Mouse (Mus musculus): ENCODE results near the gene Tceal3. TPM values are rescaled to one million over a fixed set of nuclear protein-coding genes. Genes with fewer than 3 reads are reported as not detected.

Tceal3 gene
- 1.1 TPM for total RNA-seq (2023)

GRCm38 (mm10) chrX:136590199-136590896 is at the start of gene Tceal3:
Gene Tceal3 (plus strand): TSS chrX:136590842.

GRCm38 (mm10) chrX:136543956-136544355 is 46.7 kb upstream of the Tceal3 start, which contains the start of gene Kir3dl2:
Gene Kir3dl2 (minus strand): TSS chrX:136544056.

DNA sequence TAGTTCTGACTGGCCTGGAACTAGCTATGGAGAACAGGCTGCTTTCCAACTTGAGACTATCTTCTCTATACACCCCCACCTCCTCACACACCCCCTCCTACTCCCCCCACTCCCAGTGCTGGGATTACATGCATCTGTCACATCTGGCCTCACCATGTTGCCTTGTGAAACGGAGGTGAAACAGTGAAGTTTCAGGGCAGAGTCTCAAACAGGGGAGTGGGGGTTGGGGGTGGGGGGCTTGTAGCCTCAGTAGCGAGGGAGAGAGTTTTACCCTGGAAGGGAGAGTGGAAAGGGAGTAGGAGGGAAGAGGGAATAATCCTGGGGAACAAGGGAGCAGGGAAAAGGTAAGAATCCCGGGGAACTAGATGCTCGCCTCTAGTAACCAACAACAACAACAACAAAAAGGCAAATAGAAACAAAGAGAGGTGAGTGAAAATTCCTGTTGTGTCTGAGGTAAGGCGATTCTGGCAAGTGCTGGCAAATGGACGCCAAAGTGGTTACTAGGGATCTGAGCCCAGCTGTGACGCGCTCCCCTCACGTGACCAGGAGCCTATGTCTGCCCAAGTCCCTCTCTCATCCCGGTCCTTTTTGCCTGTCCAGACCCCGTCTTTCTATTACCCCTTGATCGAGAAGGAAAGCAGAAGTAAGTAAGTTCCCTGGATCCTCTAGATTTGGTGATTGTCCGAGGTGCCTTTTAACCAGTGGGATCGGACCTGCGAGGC is 117.0 kb downstream of the Tceal3 start, which contains the start of gene Tceal1:
TSS of gene Tceal1 (plus strand) at position 537 of the 722 bp plus-strand sequence.

Other genes starting within 250 kb of the Tceal3 start
- gene Kir3dl1, start 72.8 kb upstream of the Tceal3 start, total RNA-seq (2023) = not detected
- not detected for gene Kir3dl2, start 46.8 kb upstream of the Tceal3 start, total RNA-seq (2023)
- not detected for gene Tceal1, start 117.1 kb downstream of the Tceal3 start, total RNA-seq (2023)
- gene Morf4l2, start 152.8 kb downstream of the Tceal3 start, total RNA-seq (2023) = 128 TPM
- gene Glra4, start 189.3 kb downstream of the Tceal3 start, total RNA-seq (2023) = not detected
- gene Plp1, start 231.8 kb downstream of the Tceal3 start, total RNA-seq (2023) = 4.8 TPM